Mouse (Mus musculus) brain, adult 2 months (tissue): ENCODE results near the gene Wwox.
A peak's percentile ranks its signal among the peaks of the same experiment; 100 is the strongest.

Experiments
- DNase-seq: peaks from one replicate; pipeline ENCODE4 v3.0.0; 2011; ENCODE audit warnings: low read depth, low spot score

Gene Wwox

GRCm38 (mm10) chr8:115158721-115159111 is 719.3 kb downstream of the Wwox start:
- peak; percentile 86 for DNase-seq

GRCm38 (mm10) chr8:115159208-115159607 is 719.8 kb downstream of the Wwox start:
- DNase-seq = peak; percentile 72

GRCm38 (mm10) chr8:115159711-115160374 is 720.4 kb downstream of the Wwox start:
- DNase-seq = peak; percentile 88

GRCm38 (mm10) chr8:115160407-115160806 is 721.0 kb downstream of the Wwox start:
- no peak for DNase-seq

- DNase-seq = no peak
These were observed 722.1 kb downstream of the Wwox start for GRCm38 (mm10) chr8:115161520-115161919.

GRCm38 (mm10) chr8:115164872-115165271 is 725.4 kb downstream of the Wwox start:
- DNase-seq = no peak

GRCm38 (mm10) chr8:115173634-115174081 is 734.2 kb downstream of the Wwox start:
- peak; percentile 20 for DNase-seq

GRCm38 (mm10) chr8:115185431-115185964 is 746.0 kb downstream of the Wwox start:
- no peak for DNase-seq

GRCm38 (mm10) chr8:115186121-115186811 is 746.8 kb downstream of the Wwox start:
- DNase-seq = no peak

GRCm38 (mm10) chr8:115186882-115187281 is 747.4 kb downstream of the Wwox start:
- DNase-seq = peak; percentile 25

GRCm38 (mm10) chr8:115188446-115188845 is 749.0 kb downstream of the Wwox start:
- DNase-seq = no peak

- no peak for DNase-seq
These were observed 750.4 kb downstream of the Wwox start for GRCm38 (mm10) chr8:115189836-115190235.

- no peak for DNase-seq
These were observed 754.3 kb downstream of the Wwox start for GRCm38 (mm10) chr8:115193767-115194166.

GRCm38 (mm10) chr8:115195334-115195733 is 755.9 kb downstream of the Wwox start:
- DNase-seq = no peak

- DNase-seq = peak; percentile 64
These were observed 757.4 kb downstream of the Wwox start for GRCm38 (mm10) chr8:115196859-115197258.

GRCm38 (mm10) chr8:115199204-115199603 is 759.7 kb downstream of the Wwox start:
- no peak for DNase-seq

- peak; percentile 6 for DNase-seq
These were observed 760.2 kb downstream of the Wwox start for GRCm38 (mm10) chr8:115199616-115200150.

- DNase-seq = no peak
These were observed 762.3 kb downstream of the Wwox start for GRCm38 (mm10) chr8:115201726-115202125.

GRCm38 (mm10) chr8:115207480-115207879 is 768.0 kb downstream of the Wwox start:
- no peak for DNase-seq

- DNase-seq = no peak
These were observed 769.1 kb downstream of the Wwox start for GRCm38 (mm10) chr8:115208415-115209192.

GRCm38 (mm10) chr8:115210014-115210413 is 770.6 kb downstream of the Wwox start:
- no peak for DNase-seq

- peak; percentile 39 for DNase-seq
These were observed 773.7 kb downstream of the Wwox start for GRCm38 (mm10) chr8:115213126-115213525.
